Mouse (Mus musculus): ENCODE measurements around the gene P2ry14. TPM values are rescaled to one million over a fixed set of nuclear protein-coding genes. Genes with fewer than 3 reads are reported as not detected.
"Not testable (repeated sequence)": the region's sequence is repeated elsewhere in the genome, so short reads cannot be mapped to it uniquely, and the experiment has no call there.

P2ry14 gene
- total RNA-seq, 1 experiment from 2014 or later: 15.8 TPM

DNA sequence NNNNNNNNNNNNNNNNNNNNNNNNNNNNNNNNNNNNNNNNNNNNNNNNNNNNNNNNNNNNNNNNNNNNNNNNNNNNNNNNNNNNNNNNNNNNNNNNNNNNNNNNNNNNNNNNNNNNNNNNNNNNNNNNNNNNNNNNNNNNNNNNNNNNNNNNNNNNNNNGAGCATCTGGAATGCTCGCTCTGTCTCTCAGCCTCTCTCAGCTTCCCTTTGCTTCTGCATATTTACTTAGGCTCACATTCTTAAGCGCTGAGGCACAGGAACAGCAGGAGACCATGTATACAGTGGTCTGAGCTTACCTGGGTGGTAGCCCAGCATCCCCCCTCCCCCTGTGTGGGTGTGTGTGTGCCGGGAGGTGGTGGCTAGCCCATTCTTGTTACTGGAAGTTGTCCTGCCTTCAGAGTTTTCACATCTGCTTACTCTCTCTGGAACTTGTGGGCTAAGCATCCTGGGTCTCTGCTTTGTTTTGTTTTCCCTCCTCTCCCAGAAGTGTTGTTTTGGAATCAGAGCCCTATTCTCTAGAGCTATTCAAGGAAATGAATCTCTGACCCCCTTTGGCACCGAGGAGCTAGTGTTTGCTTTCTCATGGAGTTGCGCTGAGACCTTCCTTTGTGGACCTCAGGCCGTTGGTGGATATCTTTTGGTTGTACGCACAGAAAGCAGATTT, 32.2 kb downstream of the P2ry14 start:
- no peak for ATAC-seq (replicated peaks; ENCODE audit: insufficient number of reproducible peaks, low FRiP score, low TSS enrichment, poor library complexity, severe bottlenecking)

DNA sequence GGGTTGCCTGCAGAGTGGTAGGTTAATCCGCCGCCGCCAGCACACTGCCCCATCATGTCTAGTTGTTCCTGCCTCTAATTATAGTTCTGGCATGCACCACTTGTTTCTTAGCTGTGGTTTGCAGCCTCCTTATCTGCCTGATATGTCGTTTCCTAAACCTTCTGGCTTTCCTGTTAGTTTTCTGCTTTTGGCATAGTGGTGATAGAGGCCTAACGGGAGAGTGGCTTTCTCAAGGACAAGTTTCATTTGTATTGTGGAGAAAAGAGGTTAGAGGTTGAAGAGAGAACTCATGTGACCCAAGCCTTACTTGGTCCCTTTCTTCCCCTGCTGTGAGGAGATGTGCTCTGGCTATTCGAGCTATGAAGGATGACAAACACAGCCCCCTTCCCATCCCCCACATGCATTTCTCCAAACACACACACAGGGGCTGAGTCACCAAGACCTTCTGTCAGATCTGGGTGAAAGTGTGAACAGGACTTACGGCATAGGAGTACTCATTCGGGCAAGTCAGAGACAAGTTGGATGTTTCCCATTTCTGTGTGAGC, 39.4 kb downstream of the P2ry14 start:
- ATAC-seq (replicated peaks; ENCODE audit: insufficient number of reproducible peaks, low FRiP score, low TSS enrichment, poor library complexity, severe bottlenecking): peak; percentile 51

DNA sequence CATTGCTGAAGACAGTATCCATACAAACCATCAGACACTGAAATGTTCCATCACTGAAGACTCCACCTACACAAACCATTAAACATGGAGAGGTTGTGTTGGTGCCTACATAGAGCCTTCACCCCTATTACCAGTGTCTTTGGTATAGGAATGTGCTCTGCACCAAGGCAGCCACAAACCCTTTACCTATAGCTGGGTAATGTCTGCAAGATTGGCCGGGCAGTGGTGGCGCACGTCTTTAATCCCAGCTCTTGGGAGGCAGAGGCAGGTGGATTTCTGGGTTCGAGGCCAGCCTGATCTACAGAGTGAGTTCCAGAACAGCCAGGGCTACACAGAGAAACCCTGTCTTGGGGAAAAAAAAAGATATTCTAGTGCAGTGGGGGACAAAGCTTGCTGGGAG, 40.1 kb downstream of the P2ry14 start:
- not testable (repeated sequence) for ATAC-seq (replicated peaks; ENCODE audit: insufficient number of reproducible peaks, low FRiP score, low TSS enrichment, poor library complexity, severe bottlenecking)

DNA sequence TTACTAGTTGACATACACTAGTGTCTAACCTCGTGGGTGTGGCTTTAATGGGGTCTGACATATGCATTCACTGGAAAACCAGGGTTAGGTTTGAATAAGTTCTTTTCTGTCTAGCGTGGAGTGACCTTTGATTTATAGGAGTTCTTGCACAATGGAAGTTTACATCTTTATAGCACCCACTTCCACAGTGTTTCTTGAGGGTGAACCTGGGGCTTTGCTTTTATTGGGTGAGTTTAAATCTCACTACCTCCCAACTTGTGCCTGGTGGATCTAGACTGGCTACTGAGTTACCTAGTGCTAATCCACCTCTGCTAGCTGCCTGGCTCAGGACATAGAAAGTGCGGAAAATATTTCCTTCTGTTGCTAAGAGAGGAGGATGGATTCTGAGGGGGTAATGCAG, 41.5 kb downstream of the P2ry14 start:
- no peak for ATAC-seq (replicated peaks; ENCODE audit: insufficient number of reproducible peaks, low FRiP score, low TSS enrichment, poor library complexity, severe bottlenecking)

DNA sequence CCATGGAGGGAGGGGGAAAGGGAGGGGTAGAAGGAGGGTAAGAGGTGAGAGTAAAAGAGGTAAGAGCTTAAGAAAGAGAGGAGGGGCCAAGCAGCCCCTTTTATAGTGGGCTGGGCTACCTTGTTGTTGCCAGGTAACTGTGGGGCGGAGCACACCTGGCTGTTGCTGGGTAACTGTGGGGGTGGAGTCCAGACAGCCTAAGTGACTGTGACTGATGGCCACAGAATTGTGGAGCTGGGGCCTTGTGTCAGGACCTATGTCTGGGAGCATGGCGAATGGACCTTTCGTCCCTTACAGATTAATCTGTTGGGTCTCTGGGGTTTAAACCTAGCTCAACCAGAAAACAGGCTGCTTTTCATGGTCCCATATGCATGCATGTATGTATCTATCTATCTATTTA, 43.6 kb downstream of the P2ry14 start:
- not testable (repeated sequence) for ATAC-seq (replicated peaks; ENCODE audit: insufficient number of reproducible peaks, low FRiP score, low TSS enrichment, poor library complexity, severe bottlenecking)

DNA sequence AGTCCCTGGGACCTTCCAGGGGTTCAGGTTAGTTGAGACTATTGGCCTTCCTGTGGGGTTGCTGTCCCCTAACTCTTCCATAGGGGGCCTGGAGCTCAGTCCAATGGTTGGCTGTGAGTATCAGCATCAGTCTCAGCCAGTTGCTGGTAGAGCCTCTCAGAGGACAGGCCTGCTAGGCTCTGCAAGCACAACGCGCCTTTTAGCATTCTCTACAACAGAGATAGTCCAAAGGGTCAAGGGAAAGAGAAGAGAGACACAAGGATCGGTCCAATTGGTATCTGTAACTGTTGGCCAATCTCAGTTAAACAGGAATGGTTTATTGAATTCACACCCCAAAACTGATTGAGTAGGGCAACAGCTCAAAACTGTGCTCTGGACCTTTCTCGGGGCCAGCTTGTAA, 46.0 kb downstream of the P2ry14 start:
- no peak for ATAC-seq (replicated peaks; ENCODE audit: insufficient number of reproducible peaks, low FRiP score, low TSS enrichment, poor library complexity, severe bottlenecking)

DNA sequence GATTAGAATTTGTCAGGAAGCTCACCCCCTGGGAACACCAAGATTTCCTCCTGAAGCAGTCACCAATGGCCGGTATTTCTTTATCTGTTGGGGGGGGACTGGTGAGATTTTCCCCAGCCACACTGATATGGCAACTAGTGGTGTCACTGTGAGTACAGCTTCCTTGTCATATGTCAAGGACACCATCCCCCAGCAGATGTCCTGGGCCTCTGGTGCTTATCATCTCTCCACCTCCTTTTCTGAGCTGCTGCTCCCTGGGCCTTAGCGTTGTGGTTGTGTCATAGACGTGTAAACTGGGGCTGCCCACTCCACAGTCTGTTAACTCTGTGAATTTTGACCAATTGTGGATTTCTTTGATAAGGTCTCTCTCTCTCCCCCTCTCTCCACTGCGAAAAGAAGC, 49.0 kb downstream of the P2ry14 start:
- no peak for ATAC-seq (replicated peaks; ENCODE audit: insufficient number of reproducible peaks, low FRiP score, low TSS enrichment, poor library complexity, severe bottlenecking)

DNA sequence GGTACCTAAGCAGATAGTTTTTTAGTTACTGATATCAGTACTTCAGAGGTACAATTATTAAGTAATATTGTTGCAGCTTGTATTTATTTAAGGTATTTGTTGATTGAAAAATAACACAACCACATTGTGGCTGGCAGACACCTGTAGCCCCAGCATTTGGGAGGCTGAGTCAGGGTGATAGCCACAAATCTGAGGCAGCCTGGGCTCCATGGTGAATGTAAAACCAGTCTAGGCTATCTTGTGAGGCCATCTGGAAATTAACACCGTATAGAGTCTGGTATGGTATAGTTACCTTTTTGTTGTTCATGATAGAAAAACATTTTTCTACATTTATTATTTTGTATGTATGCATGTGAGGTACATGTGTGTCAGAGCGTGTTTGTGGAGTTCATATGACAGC, 51.3 kb downstream of the P2ry14 start:
- ATAC-seq (replicated peaks; ENCODE audit: insufficient number of reproducible peaks, low FRiP score, low TSS enrichment, poor library complexity, severe bottlenecking): no peak

DNA sequence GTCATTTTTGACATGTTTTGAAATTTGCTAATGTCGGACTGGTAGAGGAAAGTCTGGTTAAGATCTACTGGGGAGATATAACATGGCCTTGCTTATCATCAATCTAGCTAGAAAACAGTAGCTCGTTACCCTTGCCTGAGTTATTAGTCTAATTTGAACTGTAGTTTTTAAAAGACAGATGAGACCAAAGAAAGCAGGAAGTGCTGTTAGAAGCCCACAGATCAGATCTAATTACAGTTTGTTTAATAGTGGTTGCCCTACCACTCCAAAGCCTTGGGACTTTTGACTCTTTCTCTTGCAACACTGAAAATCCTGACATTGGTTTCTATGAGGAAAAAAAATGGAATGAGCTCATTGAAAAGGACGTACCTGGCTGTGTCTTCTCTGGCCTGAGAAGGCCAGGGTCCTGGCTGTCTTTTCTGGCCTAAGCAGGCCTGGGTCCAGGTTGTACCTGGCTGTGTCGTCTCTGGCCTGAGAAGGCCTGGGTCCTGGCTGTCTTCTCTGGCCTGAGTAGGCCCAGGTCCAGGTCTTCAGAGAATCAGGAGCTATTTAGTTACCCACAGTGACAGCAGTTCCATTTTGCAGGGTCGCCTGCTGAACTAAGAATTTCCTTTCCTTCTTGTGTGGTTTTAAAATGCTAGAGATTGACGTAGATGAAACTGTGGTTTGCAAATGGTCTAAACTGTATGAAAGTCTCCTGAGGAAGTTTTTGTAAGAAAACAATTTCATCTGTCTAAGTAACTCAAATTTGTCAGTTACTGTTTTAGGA, 52.0 kb downstream of the P2ry14 start, which contains the start of gene Gpr171:
Gpr171 (minus strand) TSS at position 604 of the 769 bp plus-strand sequence.
- ATAC-seq (replicated peaks; ENCODE audit: insufficient number of reproducible peaks, low FRiP score, low TSS enrichment, poor library complexity, severe bottlenecking): peak; percentile 46

DNA sequence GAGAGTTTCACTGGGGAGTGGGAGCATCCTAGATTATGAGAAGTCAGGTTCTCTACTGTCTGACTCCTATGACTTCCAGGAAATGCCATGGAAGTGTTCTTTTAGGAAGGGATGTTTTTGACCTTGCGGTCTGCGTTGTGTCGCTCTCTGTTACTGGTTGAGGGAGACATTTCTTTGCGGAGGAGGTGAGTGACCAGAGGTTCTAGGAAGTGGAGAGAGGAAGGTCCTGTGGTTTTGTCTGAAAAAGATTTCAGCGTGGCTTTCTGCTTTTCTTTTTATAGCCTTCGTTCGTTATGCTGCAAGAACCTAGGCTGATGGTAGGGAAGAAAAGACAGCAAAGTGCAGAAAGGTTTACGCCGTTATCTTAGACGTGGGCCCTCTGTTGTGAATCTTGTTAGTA, 54.9 kb downstream of the P2ry14 start:
- ATAC-seq (replicated peaks; ENCODE audit: insufficient number of reproducible peaks, low FRiP score, low TSS enrichment, poor library complexity, severe bottlenecking): no peak; the same call in 1 of the 2 replicates

DNA sequence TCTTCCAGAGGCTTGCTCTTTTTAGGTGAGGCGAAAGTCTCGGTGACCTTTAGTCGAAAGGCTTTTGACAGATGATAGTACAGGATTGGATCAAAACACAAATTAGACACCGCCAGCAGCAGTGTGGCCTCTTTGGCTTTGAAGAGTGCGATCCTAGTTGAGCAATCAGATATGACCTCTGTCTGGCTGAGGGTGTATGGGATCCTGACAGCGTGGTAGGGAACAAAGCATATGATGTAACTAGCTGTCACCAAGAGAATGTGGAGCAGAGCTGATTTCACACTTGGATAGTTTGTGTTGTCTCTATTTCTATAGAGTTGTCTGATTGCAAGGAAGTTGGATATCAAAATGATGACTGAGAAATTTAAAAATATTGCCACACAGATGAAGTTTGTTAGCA, 56.0 kb downstream of the P2ry14 start:
- ATAC-seq (replicated peaks; ENCODE audit: insufficient number of reproducible peaks, low FRiP score, low TSS enrichment, poor library complexity, severe bottlenecking): no peak

DNA sequence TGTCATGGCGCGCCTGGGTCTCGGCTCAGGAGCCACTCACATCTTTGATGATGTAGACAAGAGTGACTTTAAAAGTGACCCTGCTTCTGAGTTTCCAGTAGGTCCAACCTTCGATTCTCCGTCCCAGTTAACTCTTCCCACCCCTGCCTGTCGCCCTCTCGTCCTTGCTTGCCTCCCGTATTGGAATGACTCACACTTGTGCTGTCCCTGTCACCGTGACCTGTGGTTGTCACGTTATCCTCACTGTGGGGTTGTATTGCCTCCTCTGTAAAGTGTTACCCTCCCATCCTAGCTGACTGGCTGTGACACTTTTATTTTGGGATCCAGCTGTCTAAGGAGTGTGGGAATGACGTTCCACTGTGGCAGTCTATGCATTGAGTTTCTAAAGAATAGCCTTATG, 60.7 kb downstream of the P2ry14 start:
- ATAC-seq (replicated peaks; ENCODE audit: insufficient number of reproducible peaks, low FRiP score, low TSS enrichment, poor library complexity, severe bottlenecking): no peak

DNA sequence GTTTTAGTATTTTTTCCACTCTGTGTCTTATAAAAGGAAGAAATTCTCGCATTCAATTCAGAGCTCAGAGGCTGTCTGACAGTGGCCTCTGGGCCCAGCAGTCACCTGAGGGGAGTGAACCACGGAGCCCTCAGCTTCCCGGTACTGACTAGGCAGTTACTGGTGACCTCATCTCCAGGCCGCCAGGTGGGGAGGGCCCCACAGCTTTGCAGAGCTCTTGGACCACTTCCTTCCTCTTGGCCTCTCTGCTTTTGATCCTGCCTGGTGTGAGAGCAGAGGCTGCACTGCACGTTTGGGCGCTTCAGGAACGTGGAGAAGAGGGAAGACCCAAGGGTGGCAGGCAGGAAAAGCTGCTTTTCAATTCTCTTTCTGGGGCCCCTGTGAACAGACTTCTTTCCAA, 72.5 kb downstream of the P2ry14 start:
- peak; percentile 33; the same call in 1 of the 2 replicates for ATAC-seq (replicated peaks; ENCODE audit: insufficient number of reproducible peaks, low FRiP score, low TSS enrichment, poor library complexity, severe bottlenecking)

DNA sequence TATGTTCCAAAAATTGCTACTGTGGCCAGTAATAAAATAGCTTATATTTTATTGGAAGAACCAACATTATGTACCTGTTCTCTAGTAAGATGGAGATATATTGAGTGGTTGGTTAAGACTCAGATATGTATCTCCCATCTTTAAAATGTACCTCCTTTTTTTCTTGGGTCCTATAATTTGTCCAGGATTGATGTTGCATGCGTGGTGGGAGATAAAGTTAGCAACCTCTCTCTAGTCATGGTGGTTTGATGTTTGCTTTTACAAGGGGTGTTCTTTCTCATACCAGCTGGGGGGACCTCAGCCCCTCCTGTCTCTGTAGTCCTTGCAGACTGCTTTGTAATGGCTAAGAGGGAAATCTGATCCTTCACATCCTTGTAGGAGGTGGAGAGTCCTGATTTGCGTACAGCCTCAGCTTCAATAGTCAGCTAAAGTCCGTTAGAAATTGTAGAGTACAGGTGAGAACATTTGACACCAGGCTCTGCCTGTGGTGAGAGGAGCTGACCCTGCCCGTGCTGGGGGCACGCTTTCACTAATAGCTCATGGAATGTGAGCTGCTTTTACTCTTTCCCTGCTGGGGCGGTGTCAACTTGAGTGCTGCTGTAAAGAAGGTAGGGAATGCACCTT, 73.0 kb downstream of the P2ry14 start:
- no peak for ATAC-seq (replicated peaks; ENCODE audit: insufficient number of reproducible peaks, low FRiP score, low TSS enrichment, poor library complexity, severe bottlenecking)

DNA sequence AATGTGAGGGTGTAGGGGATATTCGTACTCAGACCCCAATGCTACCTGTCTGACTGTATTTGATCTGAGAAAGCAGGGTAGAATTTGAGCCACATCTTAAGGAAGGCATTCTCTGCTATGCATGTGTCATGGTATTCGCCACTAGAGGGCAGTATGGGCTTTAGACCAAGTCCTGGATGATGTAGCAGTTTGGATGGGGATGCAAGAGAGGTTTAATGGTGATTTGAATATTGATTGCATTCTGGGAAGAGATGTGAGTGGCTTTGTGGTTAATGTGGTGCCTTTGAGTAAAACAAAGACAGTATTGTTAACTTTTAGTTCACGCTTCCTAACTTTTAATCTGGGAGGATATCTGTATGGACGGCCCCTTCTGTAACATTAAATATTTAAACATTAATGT, 74.1 kb downstream of the P2ry14 start:
- peak; percentile 68 for ATAC-seq (replicated peaks; ENCODE audit: insufficient number of reproducible peaks, low FRiP score, low TSS enrichment, poor library complexity, severe bottlenecking)

DNA sequence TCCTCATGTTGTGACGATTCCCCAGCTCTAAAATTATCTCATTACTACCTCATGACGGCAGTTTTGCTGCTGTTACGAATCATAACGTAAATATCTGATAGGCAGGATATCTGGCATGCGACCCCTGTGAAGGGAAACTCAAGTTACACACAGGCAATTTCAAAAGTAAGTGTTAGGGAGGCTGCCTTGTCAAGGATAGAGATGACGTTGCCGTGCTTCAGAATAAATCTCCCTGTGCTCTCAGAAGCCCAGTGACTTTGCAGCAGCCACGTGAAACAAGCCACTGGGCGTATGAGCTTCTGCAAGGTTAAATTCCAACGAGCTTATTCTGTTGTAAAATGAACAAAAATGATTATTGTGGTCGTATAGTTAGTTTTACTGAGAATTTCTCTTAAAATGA, 74.8 kb downstream of the P2ry14 start:
- ATAC-seq (replicated peaks; ENCODE audit: insufficient number of reproducible peaks, low FRiP score, low TSS enrichment, poor library complexity, severe bottlenecking): no peak

DNA sequence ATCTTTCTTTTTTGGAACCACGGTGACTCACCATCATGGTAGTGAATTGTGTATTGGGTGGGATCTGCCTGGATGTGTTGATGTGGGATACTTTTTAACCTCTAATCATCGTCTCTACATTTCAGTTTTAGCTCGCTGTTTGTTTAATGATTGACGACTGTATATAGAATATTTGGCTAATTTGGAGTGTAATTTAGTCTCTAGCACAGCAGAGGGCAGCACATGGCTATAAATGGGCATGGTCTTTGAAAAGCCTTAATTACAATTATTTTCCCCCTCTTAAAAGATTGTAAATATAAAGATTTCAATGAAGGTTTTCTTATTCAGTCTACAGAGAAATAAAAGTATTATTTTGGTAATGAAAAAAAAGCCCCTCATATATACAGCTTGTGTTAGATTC, 76.1 kb downstream of the P2ry14 start:
- ATAC-seq (replicated peaks; ENCODE audit: insufficient number of reproducible peaks, low FRiP score, low TSS enrichment, poor library complexity, severe bottlenecking): no peak

DNA sequence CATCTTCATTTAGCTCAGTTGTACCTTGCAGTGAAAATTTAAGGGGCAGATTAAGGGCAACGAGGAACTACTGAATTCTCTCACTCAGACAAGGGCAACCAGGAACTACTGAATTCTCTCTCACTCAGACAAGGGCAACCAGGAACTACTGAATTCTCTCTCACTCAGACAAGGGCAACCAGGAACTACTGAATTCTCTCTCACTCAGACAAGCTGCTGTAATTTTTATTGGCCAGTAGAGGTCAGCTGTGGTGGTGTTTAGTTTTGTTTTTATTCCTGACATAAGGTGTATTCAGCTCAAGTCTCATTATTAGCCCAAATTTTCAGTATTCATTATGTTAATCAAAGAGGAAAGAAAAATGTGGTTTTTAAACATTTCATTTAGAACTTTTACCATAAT, 84.3 kb downstream of the P2ry14 start:
- peak; percentile 57; the same call in 1 of the 2 replicates for ATAC-seq (replicated peaks; ENCODE audit: insufficient number of reproducible peaks, low FRiP score, low TSS enrichment, poor library complexity, severe bottlenecking)

DNA sequence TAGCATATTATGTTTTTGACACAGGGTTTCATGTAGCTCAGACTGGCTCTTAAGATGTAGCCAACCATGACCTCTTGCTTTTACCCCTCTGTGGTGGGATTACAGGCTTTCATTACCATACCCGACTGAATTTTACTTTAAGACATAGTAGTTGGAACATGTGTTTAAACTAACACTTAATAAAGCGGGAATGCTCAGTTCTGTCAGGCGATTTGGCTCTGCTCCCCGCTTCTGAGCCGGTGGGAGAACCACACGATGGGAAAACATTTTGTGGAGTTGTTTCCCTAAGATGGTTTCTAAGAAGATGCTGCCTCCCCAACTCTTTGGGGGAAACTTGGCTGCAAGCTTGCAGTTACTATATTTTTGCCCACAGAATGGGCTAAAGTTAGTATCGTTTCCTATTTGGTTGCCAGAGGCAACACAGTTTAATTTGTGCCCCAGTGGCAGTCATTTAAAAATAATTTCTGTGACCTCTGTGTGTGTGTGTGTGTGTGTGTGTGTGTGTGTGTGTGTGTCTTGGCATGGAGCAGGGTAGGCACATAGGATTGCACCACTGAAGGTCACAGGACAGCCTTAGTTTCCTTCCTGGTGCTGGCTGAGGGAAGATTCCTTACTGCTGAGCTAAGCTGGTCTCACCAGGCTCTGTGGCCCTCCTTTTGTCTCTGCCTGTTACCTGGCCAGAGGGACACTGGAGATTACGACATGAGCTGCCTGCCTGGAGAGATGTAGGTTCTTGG, 86.7 kb downstream of the P2ry14 start:
- no peak for ATAC-seq (replicated peaks; ENCODE audit: insufficient number of reproducible peaks, low FRiP score, low TSS enrichment, poor library complexity, severe bottlenecking)
